Mouse (Mus musculus) inflammation-experienced regulatory T-cells, adult 6 months (primary cell): ENCODE measurements around the gene Ntn5. TPM values are rescaled to one million over a fixed set of nuclear protein-coding genes. Genes with fewer than 3 reads are reported as not detected.
A peak's percentile ranks its signal among the peaks of the same experiment; 100 is the strongest.
"Not testable (repeated sequence)": the region's sequence is repeated elsewhere in the genome, so short reads cannot be mapped to it uniquely, and the experiment has no call there.

Source experiments
- ATAC-seq: one replicate; pipeline ENCODE4 v1.8.0; 2017
- polyA plus RNA-seq, 3 experiments: library from polyadenylated mRNA; unstranded; fragments of 100-300 nt; shearing (Covaris generic); gene quantifications; one replicate each; pipeline ENCODE4 v1.2.1; 2017

Ntn5 gene
- polyA plus RNA-seq, 3 experiments from 2014 or later: not detected

GRCm38 (mm10) chr7:45660746-45661478, 22.9 kb upstream of the Ntn5 start:
- ATAC-seq: no peak

GRCm38 (mm10) chr7:45661702-45662101, 22.1 kb upstream of the Ntn5 start:
- not testable (repeated sequence) for ATAC-seq

- ATAC-seq: no peak
Measured at GRCm38 (mm10) chr7:45665303-45666138, 18.3 kb upstream of the Ntn5 start.

GRCm38 (mm10) chr7:45666161-45666560, 17.7 kb upstream of the Ntn5 start, which contains the start of gene Fut2:
Fut2 (minus strand) TSS chr7:45666394.
- ATAC-seq: no peak

- ATAC-seq: no peak
Measured at GRCm38 (mm10) chr7:45667761-45668160, 16.1 kb upstream of the Ntn5 start.

- ATAC-seq: no peak
Measured at GRCm38 (mm10) chr7:45668921-45669320, 14.9 kb upstream of the Ntn5 start.

GRCm38 (mm10) chr7:45677627-45678295, 6.1 kb upstream of the Ntn5 start:
- no peak for ATAC-seq

- no peak for ATAC-seq
Measured at GRCm38 (mm10) chr7:45678513-45678912, 5.3 kb upstream of the Ntn5 start.

- ATAC-seq: no peak
Measured at GRCm38 (mm10) chr7:45679966-45680621, 3.7 kb upstream of the Ntn5 start.

- peak; percentile 18 for ATAC-seq
Measured at GRCm38 (mm10) chr7:45681046-45681736, 2.6 kb upstream of the Ntn5 start.

- ATAC-seq: peak; percentile 86
Measured at GRCm38 (mm10) chr7:45682144-45683126, 1.4 kb upstream of the Ntn5 start.

- ATAC-seq: no peak
Measured at GRCm38 (mm10) chr7:45685811-45686210, 2.0 kb downstream of the Ntn5 start.

GRCm38 (mm10) chr7:45686841-45687240, 3.0 kb downstream of the Ntn5 start:
- no peak for ATAC-seq

- no peak for ATAC-seq
Measured at GRCm38 (mm10) chr7:45689099-45689498, 5.3 kb downstream of the Ntn5 start.

- ATAC-seq: no peak
Measured at GRCm38 (mm10) chr7:45689800-45690199, 6.0 kb downstream of the Ntn5 start.

GRCm38 (mm10) chr7:45692364-45692763, 8.5 kb downstream of the Ntn5 start:
- no peak for ATAC-seq

- ATAC-seq: no peak
Measured at GRCm38 (mm10) chr7:45693921-45694591, 10.2 kb downstream of the Ntn5 start, which contains the start of gene Sec1. Sec1 (minus strand) TSS chr7:45694402.

GRCm38 (mm10) chr7:45695098-45695497, 11.3 kb downstream of the Ntn5 start:
- ATAC-seq: peak; percentile 28

GRCm38 (mm10) chr7:45697894-45698293, 14.1 kb downstream of the Ntn5 start:
- ATAC-seq: no peak

- ATAC-seq: no peak
Measured at GRCm38 (mm10) chr7:45699523-45700141, 15.8 kb downstream of the Ntn5 start, which contains the start of gene Car11. Car11 (plus strand) TSS chr7:45699843.
